Mouse (Mus musculus) bone marrow macrophage, adult 2 months (primary cell): Measurements from ENCODE around the gene Arhgap42.

Experiments used
- CTCF ChIP-seq: IDR thresholded peaks from 2 replicates; pipeline ENCODE4 v1.5.1; 2012; ENCODE audit warnings: low read depth, mild to moderate bottlenecking, low read length, moderate library complexity
- POLR2A ChIP-seq: IDR thresholded peaks from 2 replicates; pipeline ENCODE4 v1.6.1; 2012; ENCODE audit warnings: mild to moderate bottlenecking, low read depth, low read length, borderline replicate concordance

GRCm38 (mm10) chr9:9173091-9173490, 65.8 kb downstream of the Arhgap42 start:
- TF ChIP-seq CTCF (no peak), POLR2A (no peak)
